ENCODE assay signal across 9 mouse cellular contexts in genomic region chr10:23348101-23348892, GRCm38 (mm10). TPM values are rescaled to one million over a fixed set of nuclear protein-coding genes. Genes with fewer than 3 reads are reported as not detected.
A peak's percentile ranks its signal among the peaks of the same experiment; 100 is the strongest.
DNase-seq lines count a peak whose midpoint lies in the region; ATAC-seq and TF ChIP-seq lines count a peak whose summit lies in the region.
"Had no signal": no experiment of that assay in that cellular context is flagged by ENCODE, and none has a peak within 500 bp of the region (broad histone marks: within the 10 kb centered on the region; RNA-seq: fewer than 3 reads in every experiment).

No protein-coding gene starts in this region.

- 10% methylated on average over 34 of the region's 34 CpGs for WGBS in kidney, adult 2 months
- 1% methylated on average over 34 of the region's 34 CpGs for WGBS in forebrain, embryonic 12.5 days
- WGBS in intestine, embryonic 15.5 days: 4% methylated on average over 34 of the region's 34 CpGs
- whole genome bisulfite sequencing in neural tube, embryonic 14.5 days: under 1% methylated on average over 34 of the region's 34 CpGs

- peak overlapping the region; percentile 75 for H3K9ac ChIP-seq in forebrain, embryonic 12.5 days
- no peak overlapping the region for H3K9ac ChIP-seq in intestine, embryonic 15.5 days
- no peak overlapping the region for H3K9ac ChIP-seq in neural tube, embryonic 14.5 days (replicated peaks; ENCODE audit: low read depth, low read length)

- no peak for DNase-seq in kidney, adult 2 months
- DNase-seq in kidney, postnatal 14 days: no peak
- peak; percentile 26 for DNase-seq in Muller cell, postnatal 12 days (ENCODE audit: inconsistent ontology term)
- no peak for DNase-seq in natural killer cell, adult 2 months (ENCODE audit: low spot score in 2 of 2)
- DNase-seq in layer of hippocampus, adult 9-11 months: no peak

- H3K4me2 ChIP-seq in forebrain, embryonic 12.5 days: peak overlapping the region; percentile 95
- peak overlapping the region; percentile 91 for H3K4me2 ChIP-seq in intestine, embryonic 15.5 days (replicated peaks)
- peak overlapping the region; percentile 89 for H3K4me2 ChIP-seq in neural tube, embryonic 14.5 days (ENCODE audit: low read depth, low read length)

- ATAC-seq in forebrain, embryonic 12.5 days (ENCODE audit: low FRiP score): no peak
- no peak for ATAC-seq in intestine, embryonic 15.5 days
- ATAC-seq in neural tube, embryonic 14.5 days (ENCODE audit: low read depth): no peak

- no peak for TF ChIP-seq POLR2A in kidney, adult 2 months (IDR thresholded peaks at IDR 0.05; ENCODE audit: low read depth, low read length)

- H3K36me3 ChIP-seq in kidney, adult 2 months (ENCODE audit: control insufficient read depth, insufficient read depth, low read length): no peaks in the 10 kb centered on the region
- no peaks in the 10 kb centered on the region for H3K36me3 ChIP-seq in forebrain, embryonic 12.5 days (replicated peaks)
- H3K36me3 ChIP-seq in intestine, embryonic 15.5 days: no peaks in the 10 kb centered on the region
- no peaks in the 10 kb centered on the region for H3K36me3 ChIP-seq in neural tube, embryonic 14.5 days (ENCODE audit: control insufficient read depth, insufficient read depth, low read length)
- H3K36me3 ChIP-seq: G1E had no signal

- H3K27ac ChIP-seq in kidney, adult 2 months (ENCODE audit: insufficient read depth, low read depth, low read length): no peak overlapping the region
- no peak overlapping the region for H3K27ac ChIP-seq in forebrain, embryonic 12.5 days
- H3K27ac ChIP-seq in intestine, embryonic 15.5 days: no peak overlapping the region
- no peak overlapping the region for H3K27ac ChIP-seq in neural tube, embryonic 14.5 days (ENCODE audit: low read depth, low read length)

- no peaks in the 10 kb centered on the region for H3K27me3 ChIP-seq in kidney, adult 2 months (replicated peaks; ENCODE audit: control insufficient read depth, insufficient read depth, low read length)
- peaks cover 7% of the 10 kb centered on the region for H3K27me3 ChIP-seq in forebrain, embryonic 12.5 days
- H3K27me3 ChIP-seq in intestine, embryonic 15.5 days (replicated peaks): peaks cover 12% of the 10 kb centered on the region
- peaks cover 10% of the 10 kb centered on the region; the same call in 1 of the 2 replicates for H3K27me3 ChIP-seq in neural tube, embryonic 14.5 days (ENCODE audit: control insufficient read depth, insufficient read depth, low read length)

- H3K4me1 ChIP-seq in kidney, adult 2 months (ENCODE audit: control insufficient read depth, insufficient read depth, low read length): no peaks in the 10 kb centered on the region
- peaks cover 23% of the 10 kb centered on the region for H3K4me1 ChIP-seq in forebrain, embryonic 12.5 days
- peaks cover 18% of the 10 kb centered on the region for H3K4me1 ChIP-seq in intestine, embryonic 15.5 days (replicated peaks)
- peaks cover 12% of the 10 kb centered on the region for H3K4me1 ChIP-seq in neural tube, embryonic 14.5 days (ENCODE audit: control insufficient read depth, insufficient read depth, low read length)

- no peak for TF ChIP-seq CTCF in kidney, adult 2 months (conservative IDR thresholded peaks at IDR 0.05; ENCODE audit: insufficient read depth, insufficient read length, low read depth, low read length)

- H3K4me3 ChIP-seq in kidney, adult 2 months (ENCODE audit: insufficient read depth, low read depth, low read length): 0 out of 2 replicates have a peak overlapping the region, but pooled peaks have one; percentile 17
- peak overlapping the region; percentile 68 for H3K4me3 ChIP-seq in forebrain, embryonic 12.5 days (replicated peaks)
- peak overlapping the region; percentile 56 for H3K4me3 ChIP-seq in intestine, embryonic 15.5 days (replicated peaks)
- H3K4me3 ChIP-seq in neural tube, embryonic 14.5 days (ENCODE audit: low read depth, low read length): peak overlapping the region; percentile 45

- no peaks in the 10 kb centered on the region for H3K9me3 ChIP-seq in forebrain, embryonic 12.5 days
- H3K9me3 ChIP-seq in intestine, embryonic 15.5 days: no peaks in the 10 kb centered on the region
- no peaks in the 10 kb centered on the region for H3K9me3 ChIP-seq in neural tube, embryonic 14.5 days (ENCODE audit: control insufficient read depth, low read length)
- H3K9me3 ChIP-seq: G1E had no signal

RNA-seq across cellular contexts. Expression of gene Eya4, which starts 2.3 kb away (rescaled TPM):
- 0.47 and 0.73 TPM in 2 replicates for polyA plus RNA-seq in kidney, adult 2 months (2012; rRNA removed)
- 5.0 and 5.5 TPM in 2 replicates for polyA plus RNA-seq in forebrain, embryonic 12.5 days (2016; fragmentation: Nextera tagmentation; extraction: Ambion mirVana)
- 0.82 and 1.1 TPM in 2 replicates for polyA plus RNA-seq in intestine, embryonic 15.5 days (2015; fragmentation: Nextera tagmentation; extraction: Ambion mirVana)
- 0.21 and 0.44 TPM in 2 replicates for polyA plus RNA-seq in neural tube, embryonic 14.5 days (2014; fragmentation: Nextera tagmentation; extraction: Ambion mirVana)
- polyA plus RNA-seq: G1E had no signal

Comparison
In these comparisons a context has a peak if more than half of its experiments do, and no peak if none do; other contexts are left out.
1. H3K4me3 ChIP-seq: peak in every context shown above with its lines; median percentile 68 in forebrain, embryonic 12.5 days; 56 in intestine, embryonic 15.5 days; 45 in neural tube, embryonic 14.5 days; 17 in kidney, adult 2 months.